In genomic region chr17:58749000-58749399, GRCm38 (mm10) we compare ENCODE assay signal across 29 mouse cellular contexts.
DNase-seq lines count a peak whose midpoint lies in the region; ATAC-seq and TF ChIP-seq lines count a peak whose summit lies in the region.
"Had no signal": no experiment of that assay in that cellular context is flagged by ENCODE, and none has a peak within 500 bp of the region (broad histone marks: within the 10 kb centered on the region; RNA-seq: fewer than 3 reads in every experiment).

No protein-coding gene starts in this region.

- ATAC-seq in cerebellum, adult (ENCODE audit: insufficient number of reproducible peaks, low FRiP score, low TSS enrichment): no peak
- ATAC-seq in hindbrain, embryonic 15.5 days (ENCODE audit: low FRiP score, low read depth): 0 out of 2 replicates have a peak, but pooled peaks have one; percentile 61
- ATAC-seq in lung, postnatal 0 days: no peak
- ATAC-seq: activated CD4-positive, CD25-positive, alpha-beta regulatory T cell, adult 4 months; intestine, embryonic 15.5 days; midbrain, embryonic 15.5 days had no signal

- TF ChIP-seq EP300 in lung, postnatal 0 days (IDR thresholded peaks at IDR 0.05): no peak

- H3K36me3 ChIP-seq in hindbrain, embryonic 15.5 days: no peaks in the 10 kb centered on the region
- H3K36me3 ChIP-seq in hindbrain, embryonic 10.5 days: no peaks in the 10 kb centered on the region
- H3K36me3 ChIP-seq in lung, postnatal 0 days (ENCODE audit: insufficient read depth, low read length): no peaks in the 10 kb centered on the region
- H3K36me3 ChIP-seq: embryonic facial prominence, embryonic 10.5 days; embryonic facial prominence, embryonic 15.5 days; hindbrain, embryonic 12.5 days; intestine, embryonic 15.5 days; limb, embryonic 10.5 days; limb, embryonic 15.5 days; liver, embryonic 13.5 days; midbrain, embryonic 15.5 days had no signal

- no peak overlapping the region for H3K9ac ChIP-seq in hindbrain, embryonic 15.5 days
- no peak overlapping the region for H3K9ac ChIP-seq in lung, postnatal 0 days (replicated peaks; ENCODE audit: low read depth)
- H3K9ac ChIP-seq: embryonic facial prominence, embryonic 15.5 days; hindbrain, embryonic 12.5 days; intestine, embryonic 15.5 days; limb, embryonic 15.5 days; liver, embryonic 13.5 days; midbrain, embryonic 15.5 days had no signal

- H3K4me1 ChIP-seq in hindbrain, embryonic 15.5 days (replicated peaks): no peaks in the 10 kb centered on the region
- H3K4me1 ChIP-seq in hindbrain, embryonic 10.5 days (replicated peaks): no peaks in the 10 kb centered on the region
- H3K4me1 ChIP-seq in lung, postnatal 0 days (ENCODE audit: insufficient read depth, low read depth, low read length): no peaks in the 10 kb centered on the region
- H3K4me1 ChIP-seq: embryonic facial prominence, embryonic 10.5 days; embryonic facial prominence, embryonic 15.5 days; hindbrain, embryonic 12.5 days; intestine, embryonic 15.5 days; limb, embryonic 10.5 days; limb, embryonic 15.5 days; liver, embryonic 13.5 days; midbrain, embryonic 15.5 days had no signal

- peak; percentile 67 to 81 for DNase-seq in cerebellum, postnatal 25 days
- no peak for DNase-seq in hindbrain, embryonic 10.5 days (ENCODE audit: low spot score)
- peak; percentile 3 for DNase-seq in right cerebral cortex, postnatal 4 days
- no peak for DNase-seq in right cerebral cortex, postnatal 14 days
- no peak for DNase-seq in lung, postnatal 0 days (ENCODE audit: low spot score)
- DNase-seq: adrenal gland, adult 2 months; adrenal gland, postnatal 36 days; B cell, adult 2 months; gastrocnemius, postnatal 10 days; kidney, adult 8-10 months; kidney, postnatal 4 days; liver, embryonic 13.5 days; lung, adult 18-20 months; lung, postnatal 10 days; thymus, adult 18-20 months; thymus, postnatal 25 days had no signal

- no peaks in the 10 kb centered on the region for H3K27me3 ChIP-seq in hindbrain, embryonic 15.5 days
- no peaks in the 10 kb centered on the region for H3K27me3 ChIP-seq in hindbrain, embryonic 10.5 days (ENCODE audit: insufficient read depth, poor library complexity, severe bottlenecking)
- H3K27me3 ChIP-seq in lung, postnatal 0 days (replicated peaks; ENCODE audit: insufficient read depth, low read length): no peaks in the 10 kb centered on the region
- H3K27me3 ChIP-seq: embryonic facial prominence, embryonic 15.5 days; hindbrain, embryonic 12.5 days; intestine, embryonic 15.5 days; limb, embryonic 15.5 days; liver, embryonic 13.5 days; midbrain, embryonic 15.5 days had no signal

- no peak overlapping the region for H3K4me3 ChIP-seq in hindbrain, embryonic 15.5 days
- no peak overlapping the region for H3K4me3 ChIP-seq in hindbrain, embryonic 10.5 days
- H3K4me3 ChIP-seq in lung, postnatal 0 days (ENCODE audit: low read depth, low read length): no peak overlapping the region
- H3K4me3 ChIP-seq: embryonic facial prominence, embryonic 10.5 days; embryonic facial prominence, embryonic 15.5 days; hindbrain, embryonic 12.5 days; intestine, embryonic 15.5 days; limb, embryonic 10.5 days; limb, embryonic 15.5 days; liver, embryonic 13.5 days; midbrain, embryonic 15.5 days had no signal

- no peak overlapping the region for H3K27ac ChIP-seq in hindbrain, embryonic 15.5 days (replicated peaks)
- H3K27ac ChIP-seq in hindbrain, embryonic 10.5 days: no peak overlapping the region
- no peak overlapping the region for H3K27ac ChIP-seq in lung, postnatal 0 days (ENCODE audit: low read length)
- H3K27ac ChIP-seq: embryonic facial prominence, embryonic 10.5 days; embryonic facial prominence, embryonic 15.5 days; hindbrain, embryonic 12.5 days; intestine, embryonic 15.5 days; kidney, postnatal 0 days; limb, embryonic 10.5 days; limb, embryonic 15.5 days; liver, embryonic 13.5 days; macrophage; midbrain, embryonic 15.5 days; stomach, postnatal 0 days had no signal

- H3K9me3 ChIP-seq in hindbrain, embryonic 15.5 days: no peaks in the 10 kb centered on the region
- H3K9me3 ChIP-seq in hindbrain, embryonic 10.5 days: no peaks in the 10 kb centered on the region
- H3K9me3 ChIP-seq in lung, postnatal 0 days (ENCODE audit: low read length): no peaks in the 10 kb centered on the region
- H3K9me3 ChIP-seq: embryonic facial prominence, embryonic 10.5 days; embryonic facial prominence, embryonic 15.5 days; hindbrain, embryonic 12.5 days; intestine, embryonic 15.5 days; limb, embryonic 10.5 days; limb, embryonic 15.5 days; liver, embryonic 13.5 days; midbrain, embryonic 15.5 days had no signal

- no peak for TF ChIP-seq CTCF in lung, postnatal 0 days (IDR thresholded peaks at IDR 0.05)

- no peak overlapping the region for H3K4me2 ChIP-seq in hindbrain, embryonic 15.5 days
- H3K4me2 ChIP-seq in lung, postnatal 0 days (replicated peaks; ENCODE audit: low read depth, low read length): no peak overlapping the region
- H3K4me2 ChIP-seq: embryonic facial prominence, embryonic 15.5 days; hindbrain, embryonic 12.5 days; intestine, embryonic 15.5 days; limb, embryonic 15.5 days; liver, embryonic 13.5 days; midbrain, embryonic 15.5 days had no signal

Comparison
In these comparisons a context has a peak if more than half of its experiments do, and no peak if none do; other contexts are left out.
1. DNase-seq: peak in cerebellum, postnatal 25 days (2 of 2) and right cerebral cortex, postnatal 4 days (single experiment); none in hindbrain, embryonic 10.5 days (single experiment), right cerebral cortex, postnatal 14 days (single experiment) and lung, postnatal 0 days (single experiment).